Mouse (Mus musculus) MEL (cell line): ENCODE data around the gene Ippk. TPM values are rescaled to one million over a fixed set of nuclear protein-coding genes. Genes with fewer than 3 reads are reported as not detected.

Source experiments
- DNase-seq: peaks from one replicate; pipeline ENCODE4 v3.0.0; 2011; ENCODE audit warnings: low read depth, low spot score
- H3K27ac ChIP-seq: 2 replicates; pipeline ENCODE4 v1.5.1; 2012; ENCODE audit warnings: low read depth, mild to moderate bottlenecking, control low read depth, low read length, moderate library complexity; ENCODE audit not compliant: control insufficient read depth
- H3K27me3 ChIP-seq, 2 experiments: fragments of 150-350 bp in 1 of 2; sonication (generic) in 1 of 2; 2 replicates each; pipeline ENCODE4 v1.6.1; 2012; ENCODE audit warnings: low read length in 2 of 2, mild to moderate bottlenecking in 2 of 2, improper control_type of control experiment in 1 of 2, moderate library complexity in 1 of 2; ENCODE audit not compliant: insufficient read depth in 2 of 2, control insufficient read depth in 1 of 2
- H3K36me3 ChIP-seq, 2 experiments: 2 replicates each; pipeline ENCODE4 v1.6.1; 2012 to 2014; ENCODE audit warnings: low read length in 2 of 2, improper control_type of control experiment in 1 of 2, inconsistent platforms in 1 of 2, mild to moderate bottlenecking in 1 of 2; ENCODE audit not compliant: insufficient read depth in 2 of 2, control insufficient read depth in 1 of 2
- H3K4me1 ChIP-seq, 2 experiments: fragments of 150-350 bp in 1 of 2; sonication (generic) in 1 of 2; 2 replicates each; pipeline ENCODE4 v1.6.1; 2012; ENCODE audit warnings: low read length in 2 of 2, improper control_type of control experiment in 1 of 2, mild to moderate bottlenecking in 1 of 2; ENCODE audit not compliant: insufficient read depth in 2 of 2, control insufficient read depth in 1 of 2
- H3K4me3 ChIP-seq, 2 experiments: fragments of 150-350 bp in 1 of 2; sonication (generic) in 1 of 2; 2 replicates each; pipeline ENCODE4 v1.5.1; 2012; ENCODE audit warnings: low read depth in 2 of 2, low read length in 2 of 2, mild to moderate bottlenecking in 2 of 2, moderate library complexity in 2 of 2, control low read depth in 1 of 2, improper control_type of control experiment in 1 of 2; ENCODE audit not compliant: control insufficient read depth in 1 of 2, insufficient read depth in 1 of 2
- H3K79me2 ChIP-seq: 2 replicates; pipeline ENCODE4 v1.6.1; 2012; ENCODE audit warnings: mild to moderate bottlenecking, low read length, moderate library complexity; ENCODE audit not compliant: control insufficient read depth, poor library complexity, insufficient read depth
- H3K9ac ChIP-seq: 2 replicates; pipeline ENCODE4 v1.6.1; 2012; ENCODE audit warnings: low read depth, mild to moderate bottlenecking, control low read depth, low read length, moderate library complexity; ENCODE audit not compliant: control insufficient read depth, poor library complexity, severe bottlenecking
- H3K9me3 ChIP-seq: fragments of 150-350 bp; sonication (generic); replicated peaks from 2 replicates; pipeline ENCODE4 v1.6.1; 2012; ENCODE audit warnings: mild to moderate bottlenecking, low read length, improper control_type of control experiment, moderate library complexity; ENCODE audit not compliant: insufficient read depth
- CHD2 ChIP-seq: IDR thresholded peaks from 2 replicates; pipeline ENCODE4 v1.6.1; 2011; ENCODE audit warnings: low read length, improper control_type of control experiment
- E2F4 ChIP-seq: IDR thresholded peaks from 2 replicates; pipeline ENCODE4 v1.6.1; 2011; ENCODE audit warnings: low read depth, low read length, improper control_type of control experiment, borderline replicate concordance
- ETS1 ChIP-seq: IDR thresholded peaks from 2 replicates; pipeline ENCODE4 v1.6.1; 2012; ENCODE audit warnings: low read depth, mild to moderate bottlenecking, inconsistent platforms, low read length, improper control_type of control experiment, moderate library complexity
- GATA1 ChIP-seq: IDR thresholded peaks from 2 replicates; pipeline ENCODE4 v1.6.1; 2011; ENCODE audit warnings: low read depth, low read length, improper control_type of control experiment
- JUND ChIP-seq: IDR thresholded peaks from 2 replicates; pipeline ENCODE4 v1.6.1; 2011; ENCODE audit warnings: low read depth, mild to moderate bottlenecking, improper control_type of control experiment, low read length
- KAT2A ChIP-seq: conservative IDR thresholded peaks from 2 replicates; pipeline ENCODE4 v1.6.1; 2012; ENCODE audit warnings: low read depth, low read length, improper control_type of control experiment, inconsistent platforms
- MAX ChIP-seq: IDR thresholded peaks from 2 replicates; pipeline ENCODE4 v1.6.1; 2011; ENCODE audit warnings: low read length, improper control_type of control experiment
- MEF2A ChIP-seq: IDR thresholded peaks from 2 replicates; pipeline ENCODE4 v1.6.1; 2014; ENCODE audit warnings: low read depth, mild to moderate bottlenecking, inconsistent platforms, low read length, improper control_type of control experiment; ENCODE audit not compliant: poor library complexity, insufficient replicate concordance, severe bottlenecking; ENCODE audit errors: extremely low read depth
- MXI1 ChIP-seq: IDR thresholded peaks from 2 replicates; pipeline ENCODE4 v1.6.1; 2011; ENCODE audit warnings: mild to moderate bottlenecking, low read depth, low read length, improper control_type of control experiment
- MYB ChIP-seq: IDR thresholded peaks from 2 replicates; pipeline ENCODE4 v1.6.1; 2011; ENCODE audit warnings: mild to moderate bottlenecking, low read depth, low read length, improper control_type of control experiment
- NELFE ChIP-seq: IDR thresholded peaks from 2 replicates; pipeline ENCODE4 v1.6.1; 2011; ENCODE audit warnings: low read depth, low read length, improper control_type of control experiment
- NRF1 ChIP-seq: IDR thresholded peaks from 2 replicates; pipeline ENCODE4 v1.6.1; 2014; ENCODE audit warnings: low read depth, mild to moderate bottlenecking, inconsistent platforms, low read length, improper control_type of control experiment, moderate library complexity; ENCODE audit not compliant: poor library complexity, insufficient read depth, severe bottlenecking
- RAD21 ChIP-seq: IDR thresholded peaks from 2 replicates; pipeline ENCODE4 v1.6.1; 2011; ENCODE audit warnings: mild to moderate bottlenecking, low read depth, low read length, improper control_type of control experiment
- SIN3A ChIP-seq: IDR thresholded peaks from 2 replicates; pipeline ENCODE4 v1.6.1; 2012; ENCODE audit warnings: low read length, improper control_type of control experiment, inconsistent platforms
- SMC3 ChIP-seq: IDR thresholded peaks from 2 replicates; pipeline ENCODE4 v1.6.1; 2011; ENCODE audit warnings: low read depth, low read length, improper control_type of control experiment
- TAL1 ChIP-seq: IDR thresholded peaks from 2 replicates; pipeline ENCODE4 v1.6.1; 2012; ENCODE audit warnings: mild to moderate bottlenecking, inconsistent platforms, low read length, moderate library complexity, mixed read lengths
- TBP ChIP-seq: IDR thresholded peaks from 2 replicates; pipeline ENCODE4 v1.8.0; 2011; ENCODE audit warnings: low read depth, low read length, improper control_type of control experiment
- ZC3H11A ChIP-seq: IDR thresholded peaks from 2 replicates; pipeline ENCODE4 v1.6.1; 2012; ENCODE audit warnings: low read depth, mild to moderate bottlenecking, inconsistent platforms, low read length, improper control_type of control experiment
- ZKSCAN1 ChIP-seq: IDR thresholded peaks from 2 replicates; pipeline ENCODE4 v1.6.1; 2012; ENCODE audit warnings: low read depth, mild to moderate bottlenecking, inconsistent platforms, low read length, improper control_type of control experiment, moderate library complexity
- ZNF384 ChIP-seq: IDR thresholded peaks from 2 replicates; pipeline ENCODE4 v1.6.1; 2012; ENCODE audit warnings: low read depth, mild to moderate bottlenecking, inconsistent platforms, low read length, improper control_type of control experiment
- polyA plus RNA-seq, 2 experiments: library from polyadenylated mRNA; stranded (reverse) in 1 of 2; unstranded in 1 of 2; fragments of >175 nt in 1 of 2; fragments of >200 nt in 1 of 2; gene quantifications; 2 replicates each; pipeline versions ENCODE4 v1.2.1 to v1.2.4; 2012; ENCODE audit warnings: low replicate concordance in 2 of 2, low read depth in 1 of 2; ENCODE audit not compliant: insufficient read length in 2 of 2, insufficient read depth in 1 of 2, missing spikeins in 1 of 2
- total RNA-seq: library from RNA; depleted of rRNA; stranded (reverse); fragments of 300-350 nt; gene quantifications from 2 replicates; pipeline ENCODE4 v1.2.3, GENCODE M21; 2012

Gene Ippk
- total and polyA plus RNA-seq, 3 experiments = 14.0 to 19.6 TPM; not detected in 1

DNA sequence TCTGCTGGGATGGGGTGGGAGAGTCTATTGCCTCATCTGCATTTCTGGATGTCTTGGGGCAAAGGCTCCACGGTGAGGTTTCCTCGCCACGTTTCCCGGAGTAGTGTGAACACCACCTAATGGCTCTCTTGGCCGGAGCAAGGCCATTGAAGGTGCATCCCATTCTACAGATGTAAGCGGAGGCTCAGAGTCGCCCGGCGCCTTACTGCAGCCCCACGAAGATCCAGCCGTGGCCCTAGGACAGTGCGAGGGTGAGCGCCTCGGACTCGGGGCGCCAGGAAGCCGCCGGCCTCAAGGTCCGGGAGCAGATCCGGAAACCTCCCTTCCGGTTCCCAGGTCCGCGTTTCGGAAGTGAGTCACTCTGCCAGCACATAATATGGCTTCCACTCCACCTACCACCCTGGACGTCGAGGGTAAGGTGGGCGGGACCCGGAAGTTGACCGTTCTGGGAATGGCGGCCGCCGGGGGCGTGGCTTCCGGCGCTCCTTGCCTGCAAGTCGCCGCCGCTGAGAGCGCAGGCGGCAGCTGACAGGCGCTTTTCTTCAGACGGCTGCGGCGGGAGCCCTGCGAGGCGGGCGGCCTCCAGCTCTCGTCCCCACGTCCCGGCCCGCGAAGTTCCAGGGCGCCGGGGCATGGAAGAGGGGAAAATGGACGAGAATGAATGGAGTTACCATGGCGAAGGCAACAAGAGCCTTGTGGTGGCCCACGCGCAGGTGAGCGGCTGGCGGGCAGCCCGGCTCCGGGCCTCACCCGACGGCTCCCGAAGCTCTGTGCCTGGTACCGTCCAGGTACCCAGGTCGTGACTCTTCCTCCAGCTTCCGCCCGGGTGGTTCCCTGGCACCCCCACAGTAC, at the start of gene Ippk (continued):
- peak; percentile 62; the same call in 1 of the 2 replicates for TF ChIP-seq MAX
- peak; percentile 52; the same call in 1 of the 2 replicates for TF ChIP-seq NRF1
- 0 out of 2 replicates have a peak, but pooled peaks have one; percentile 37 for TF ChIP-seq ETS1
- TF ChIP-seq RAD21 = no peak

DNA sequence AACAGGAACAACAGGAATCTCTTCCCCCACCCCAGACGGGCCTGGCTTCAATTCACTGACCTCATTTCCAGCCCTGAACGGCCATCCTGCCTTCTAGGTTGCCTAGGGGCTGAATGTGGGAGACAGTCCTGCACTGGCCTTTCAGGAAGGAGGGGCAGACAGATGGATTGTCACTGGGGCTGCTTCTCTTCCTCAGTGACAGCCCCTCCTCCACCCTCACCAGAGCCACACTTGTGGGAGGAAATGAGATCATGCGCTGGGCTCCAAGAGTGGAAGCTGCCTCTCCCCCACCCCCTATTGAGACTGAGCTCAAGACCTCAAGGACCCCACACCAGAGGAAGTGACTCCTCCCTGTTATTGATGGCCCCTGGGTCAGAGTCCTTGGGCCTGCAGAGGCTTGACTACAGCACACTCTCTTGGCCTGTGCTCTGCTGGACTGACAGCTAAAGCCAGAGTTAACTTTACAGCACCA, 49.6 kb upstream of the Ippk start:
- no peak for DNase-seq
- H3K9ac ChIP-seq = no peak overlapping the region
- H3K79me2 ChIP-seq = peaks cover 8% of the 10 kb centered on the region; the same call in 1 of the 2 replicates
- H3K9me3 ChIP-seq = no peaks in the 10 kb centered on the region
- no peaks in the 10 kb centered on the region for H3K4me1 ChIP-seq
- H3K27me3 ChIP-seq = no peaks in the 10 kb centered on the region
- no peak overlapping the region for H3K27ac ChIP-seq
- no peak overlapping the region for H3K4me3 ChIP-seq
- H3K36me3 ChIP-seq = no peaks in the 10 kb centered on the region; a peak in 1 of 4 replicates
- TF ChIP-seq ZKSCAN1 = no peak
- no peak for TF ChIP-seq JUND
- TF ChIP-seq RAD21 = no peak
- TF ChIP-seq SMC3 = no peak
- TF ChIP-seq MAX = no peak
- TF ChIP-seq NELFE = no peak
- no peak for TF ChIP-seq MEF2A
- no peak for TF ChIP-seq SIN3A

DNA sequence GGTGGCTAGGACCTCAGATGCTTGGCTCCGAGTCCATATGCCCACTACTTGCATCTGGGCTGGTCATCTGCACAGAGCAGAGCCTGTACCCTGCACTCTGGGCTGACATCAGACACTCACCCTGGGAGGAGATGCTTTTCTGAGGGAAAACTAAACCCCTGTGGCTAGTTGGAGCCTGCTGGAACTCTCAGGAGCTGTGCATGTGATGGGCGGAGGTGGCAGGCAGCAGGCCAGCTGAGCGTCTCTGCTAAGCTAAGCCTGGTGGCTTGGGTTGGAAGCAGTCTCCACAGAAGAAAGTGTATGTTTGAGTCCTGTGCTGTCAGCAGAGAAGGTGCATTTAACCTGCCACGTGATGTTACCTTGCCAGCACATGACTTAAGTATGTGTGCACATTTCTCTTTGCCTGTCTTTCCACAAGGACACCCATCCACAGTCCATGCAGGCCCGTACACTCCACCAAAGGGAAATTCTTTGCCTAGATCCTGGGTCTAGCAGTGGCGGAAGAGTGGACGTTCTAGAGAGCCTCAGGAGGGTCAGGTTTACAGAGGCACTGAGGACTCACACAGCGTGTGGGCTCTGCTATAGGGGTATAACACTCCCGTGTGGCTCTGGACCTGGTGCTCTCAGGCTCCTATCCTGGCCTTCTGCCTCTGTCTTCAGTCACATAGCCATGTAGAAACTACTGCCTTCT, 48.5 kb upstream of the Ippk start:
- no peak overlapping the region for H3K27ac ChIP-seq
- H3K4me1 ChIP-seq = no peaks in the 10 kb centered on the region
- H3K27me3 ChIP-seq = no peaks in the 10 kb centered on the region
- H3K4me3 ChIP-seq = no peak overlapping the region
- DNase-seq = no peak
- peaks cover 3% of the 10 kb centered on the region; the same call in 1 of the 2 replicates for H3K79me2 ChIP-seq
- no peaks in the 10 kb centered on the region for H3K9me3 ChIP-seq
- TF ChIP-seq ZNF384 (no peak), TAL1 (no peak), E2F4 (no peak), TBP (no peak), CHD2 (no peak), MYB (no peak), GATA1 (no peak), NELFE (no peak), SIN3A (no peak), KAT2A (no peak), JUND (no peak), MXI1 (no peak), MAX (no peak), ZC3H11A (no peak)
- no peak overlapping the region for H3K9ac ChIP-seq
- peaks cover 0 to 1% of the 10 kb centered on the region in 2 experiments; a peak in 1 of 4 replicates for H3K36me3 ChIP-seq
